ENCODE assay signal across 16 mouse cellular contexts in genomic region chr8:121438111-121438510, GRCm38 (mm10).
A peak's percentile ranks its signal among the peaks of the same experiment; 100 is the strongest.
DNase-seq lines count a peak whose midpoint lies in the region; ATAC-seq and TF ChIP-seq lines count a peak whose summit lies in the region.
"Had no signal": no experiment of that assay in that cellular context is flagged by ENCODE, and none has a peak within 500 bp of the region (broad histone marks: within the 10 kb centered on the region; RNA-seq: fewer than 3 reads in every experiment).

No protein-coding gene starts in this region.

- no peak overlapping the region for H3K9ac ChIP-seq in kidney, postnatal 0 days (ENCODE audit: low read depth, low read length)
- H3K9ac ChIP-seq: liver, postnatal 0 days; midbrain, embryonic 12.5 days had no signal

- no peak overlapping the region for H3K4me3 ChIP-seq in kidney, postnatal 0 days (replicated peaks; ENCODE audit: low read depth, low read length)
- H3K4me3 ChIP-seq in kidney, adult 2 months (ENCODE audit: insufficient read depth, low read depth, low read length), result no peak overlapping the region
- H3K4me3 ChIP-seq in embryonic facial prominence, embryonic 10.5 days, result no peak overlapping the region
- H3K4me3 ChIP-seq: midbrain, embryonic 12.5 days had no signal

- TF ChIP-seq CTCF in kidney, postnatal 0 days (IDR thresholded peaks at IDR 0.05; ENCODE audit: low read depth), result no peak
- no peak for TF ChIP-seq CTCF in kidney, adult 2 months (conservative IDR thresholded peaks at IDR 0.05; ENCODE audit: insufficient read depth, insufficient read length, low read depth, low read length)

- no peaks in the 10 kb centered on the region for H3K9me3 ChIP-seq in kidney, postnatal 0 days (replicated peaks; ENCODE audit: low read length)
- H3K9me3 ChIP-seq in embryonic facial prominence, embryonic 10.5 days, result no peaks in the 10 kb centered on the region
- H3K9me3 ChIP-seq: midbrain, embryonic 12.5 days had no signal

- no peak overlapping the region for H3K27ac ChIP-seq in kidney, postnatal 0 days
- H3K27ac ChIP-seq in kidney, adult 2 months (ENCODE audit: insufficient read depth, low read depth, low read length), result no peak overlapping the region
- peak overlapping the region; percentile 80 for H3K27ac ChIP-seq in embryonic facial prominence, embryonic 10.5 days (replicated peaks)
- H3K27ac ChIP-seq: midbrain, embryonic 12.5 days had no signal

- WGBS in kidney, postnatal 0 days, result 25% methylated on average over 6 of the region's 6 CpGs
- WGBS in kidney, adult 2 months, result 44% methylated on average over 6 of the region's 6 CpGs
- WGBS in embryonic facial prominence, embryonic 10.5 days, result 50% methylated on average over 6 of the region's 6 CpGs

- H3K4me1 ChIP-seq in kidney, postnatal 0 days (replicated peaks; ENCODE audit: insufficient read depth, low read length), result no peaks in the 10 kb centered on the region
- H3K4me1 ChIP-seq in kidney, adult 2 months (ENCODE audit: control insufficient read depth, insufficient read depth, low read length), result no peaks in the 10 kb centered on the region
- peaks cover 59% of the 10 kb centered on the region for H3K4me1 ChIP-seq in embryonic facial prominence, embryonic 10.5 days

- no peaks in the 10 kb centered on the region for H3K27me3 ChIP-seq in kidney, postnatal 0 days (ENCODE audit: insufficient read depth, low read length)
- no peaks in the 10 kb centered on the region for H3K27me3 ChIP-seq in kidney, adult 2 months (replicated peaks; ENCODE audit: control insufficient read depth, insufficient read depth, low read length)
- H3K27me3 ChIP-seq in embryonic facial prominence, embryonic 10.5 days (replicated peaks; ENCODE audit: low read depth, poor library complexity, severe bottlenecking), result peaks cover 17% of the 10 kb centered on the region
- H3K27me3 ChIP-seq: Patski had no signal

- peak; percentile 49 for DNase-seq in kidney, postnatal 0 days (ENCODE audit: low spot score)
- no peak for DNase-seq in kidney, adult 2 months
- DNase-seq in R1 (ENCODE audit: low read depth, low spot score) (peak; percentile 30), liver (no peak)
- DNase-seq in cerebellum, adult 11-12 months, result peak; percentile 66
- no peak for DNase-seq in embryonic facial prominence, embryonic 10.5 days (ENCODE audit: low spot score)
- DNase-seq in thymus, postnatal 0 days (ENCODE audit: low spot score), result no peak
- no peak for DNase-seq in left cerebral cortex, adult 9 months (ENCODE audit: low spot score in 2 of 2)
- DNase-seq: adrenal gland, postnatal 10 days; liver, postnatal 0 days; right cerebral cortex, postnatal 25 days had no signal

- no peak for TF ChIP-seq POLR2A in kidney, adult 2 months (IDR thresholded peaks at IDR 0.05; ENCODE audit: low read depth, low read length)

- no peak for ATAC-seq in kidney, postnatal 0 days (replicated peaks; ENCODE audit: low FRiP score, low read depth)
- ATAC-seq: CD4-positive, CD25-positive, alpha-beta regulatory T cell, adult 4 months; intestine, embryonic 16.5 days; liver, postnatal 0 days; Patski had no signal

- H3K4me2 ChIP-seq in kidney, postnatal 0 days (ENCODE audit: low read length), result no peak overlapping the region
- H3K4me2 ChIP-seq: heart, embryonic 11.5 days; midbrain, embryonic 12.5 days had no signal

- no peaks in the 10 kb centered on the region for H3K36me3 ChIP-seq in kidney, postnatal 0 days (ENCODE audit: insufficient read depth, low read length)
- H3K36me3 ChIP-seq in kidney, adult 2 months (ENCODE audit: control insufficient read depth, insufficient read depth, low read length), result no peaks in the 10 kb centered on the region
- no peaks in the 10 kb centered on the region for H3K36me3 ChIP-seq in embryonic facial prominence, embryonic 10.5 days (replicated peaks)
- H3K36me3 ChIP-seq: midbrain, embryonic 12.5 days had no signal

Comparison
In these comparisons a context has a peak if more than half of its experiments do, and no peak if none do; other contexts are left out.
1. DNase-seq: peak in kidney, postnatal 0 days (single experiment), R1 (single experiment) and cerebellum, adult 11-12 months (single experiment); none in kidney, adult 2 months (single experiment), embryonic facial prominence, embryonic 10.5 days (single experiment), thymus, postnatal 0 days (single experiment), liver (single experiment) and left cerebral cortex, adult 9 months (0 of 2).